Mouse (Mus musculus): Measurements from ENCODE around the gene Mgat3.

Gene Mgat3

DNA sequence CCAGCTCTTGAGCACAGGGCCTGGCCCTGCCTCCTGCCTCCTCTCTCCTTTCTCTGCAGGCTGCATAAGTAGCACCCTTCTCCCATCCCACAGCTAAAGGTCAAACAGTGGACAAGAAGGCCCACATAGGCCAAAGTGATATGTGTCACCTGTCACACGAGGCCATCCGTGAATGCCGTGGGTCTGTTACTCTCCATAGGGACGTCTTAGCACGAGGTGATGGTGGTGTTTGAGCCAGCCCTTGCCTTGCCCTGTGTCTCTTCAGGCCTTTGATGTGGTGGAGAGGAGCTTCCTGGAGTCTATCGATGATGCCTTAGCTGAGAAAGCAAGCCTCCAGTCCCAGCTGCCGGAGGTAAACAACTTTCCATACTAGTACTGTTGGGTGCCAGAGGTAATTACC is 24.0 kb upstream of the Mgat3 start:
- DNase-seq (ENCODE audit: low spot score in 2 of 2) = no peak

DNA sequence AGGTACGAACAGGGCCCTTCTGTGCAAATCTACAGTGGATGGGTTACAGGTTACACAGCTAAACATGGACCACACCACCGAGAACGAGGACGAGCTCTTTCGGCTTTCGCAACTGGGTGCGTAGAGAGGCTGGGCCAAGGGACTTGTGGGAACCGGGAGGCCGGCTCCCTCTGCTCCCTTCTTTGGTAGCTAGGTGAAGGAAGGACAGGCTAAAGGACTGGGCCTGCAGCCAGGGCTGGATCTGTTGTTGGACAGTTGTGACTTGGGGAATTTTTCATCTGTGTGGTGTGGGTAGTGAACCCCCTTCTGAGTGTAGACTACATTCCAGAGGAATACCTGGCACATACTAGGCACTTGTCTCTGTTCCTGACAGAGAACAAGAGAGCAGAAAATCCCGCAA is 20.9 kb upstream of the Mgat3 start:
- no peak for DNase-seq (ENCODE audit: low spot score in 2 of 2)

DNA sequence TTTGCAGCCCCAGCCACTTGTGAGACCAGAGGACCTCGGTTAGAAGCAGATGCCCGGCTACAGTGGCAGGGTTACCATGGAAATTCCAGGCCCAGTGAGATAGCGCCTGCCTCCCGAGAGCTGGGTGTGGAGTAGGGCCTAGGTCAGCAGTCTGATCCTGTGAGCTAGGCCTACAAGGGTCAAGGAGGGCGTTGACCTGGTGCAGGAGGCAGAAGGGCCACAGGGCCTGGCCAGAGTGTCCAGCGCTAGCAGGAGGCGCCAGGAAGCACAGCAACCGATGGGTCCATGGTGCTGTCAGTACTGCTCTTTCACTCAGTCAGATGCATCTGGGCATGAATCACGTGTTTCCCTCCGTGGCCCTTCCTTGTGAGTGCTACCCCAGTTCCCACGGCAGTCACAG is 19.8 kb upstream of the Mgat3 start:
- no peak for DNase-seq (ENCODE audit: low spot score in 2 of 2)

DNA sequence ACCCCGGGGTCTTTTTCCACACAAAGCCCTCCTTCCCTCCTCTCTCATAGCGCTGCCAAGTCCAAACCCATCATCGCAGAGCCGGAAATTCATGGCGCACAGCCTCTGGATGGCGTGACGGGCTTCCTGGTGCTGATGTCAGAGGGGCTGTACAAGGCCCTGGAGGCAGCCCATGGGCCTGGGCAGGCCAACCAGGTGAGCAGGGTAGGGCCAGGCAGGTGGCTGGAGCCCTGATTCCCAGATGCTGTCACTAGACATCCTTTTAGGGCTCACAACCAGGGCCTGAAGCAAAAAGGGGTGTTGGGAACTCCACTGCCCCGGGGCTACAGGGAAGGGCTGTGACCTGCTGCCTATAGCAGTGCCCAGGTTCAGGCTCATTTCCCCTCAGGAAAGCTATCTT is 17.8 kb upstream of the Mgat3 start:
- no peak for DNase-seq (ENCODE audit: low spot score in 2 of 2)

DNA sequence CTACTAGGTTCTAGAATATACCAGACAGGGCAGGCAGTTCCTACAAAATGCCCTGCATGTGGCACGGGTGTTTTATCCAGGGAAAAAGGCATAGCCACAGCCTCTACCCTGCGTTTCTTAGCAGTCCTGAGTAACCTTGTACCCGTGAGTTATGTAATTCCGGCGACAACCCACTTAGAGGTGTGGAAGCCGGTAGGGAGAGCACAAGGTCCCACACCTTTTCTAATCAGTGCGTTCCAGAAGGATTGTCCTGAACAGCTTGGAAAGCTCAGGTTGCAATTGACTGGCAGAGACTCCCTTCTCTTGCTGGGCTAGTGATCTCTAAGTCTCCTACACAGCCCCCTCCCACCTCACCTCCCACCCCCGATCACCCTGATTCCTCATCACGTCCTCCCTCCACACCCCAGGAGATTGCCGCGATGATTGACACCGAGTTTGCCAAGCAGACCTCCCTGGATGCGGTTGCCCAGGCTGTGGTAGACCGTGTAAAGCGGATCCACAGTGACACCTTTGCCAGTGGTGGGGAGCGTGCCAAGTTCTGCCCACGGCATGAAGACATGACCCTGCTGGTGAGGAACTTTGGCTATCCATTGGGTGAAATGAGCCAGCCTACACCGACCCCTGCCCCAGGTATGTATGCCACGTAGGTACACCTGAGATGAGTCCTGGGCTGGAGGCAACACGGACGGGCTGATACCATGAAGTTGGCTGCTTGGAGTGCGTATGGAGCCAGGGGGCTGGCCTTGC is 16.2 kb upstream of the Mgat3 start:
- DNase-seq (ENCODE audit: low spot score in 2 of 2) = no peak

DNA sequence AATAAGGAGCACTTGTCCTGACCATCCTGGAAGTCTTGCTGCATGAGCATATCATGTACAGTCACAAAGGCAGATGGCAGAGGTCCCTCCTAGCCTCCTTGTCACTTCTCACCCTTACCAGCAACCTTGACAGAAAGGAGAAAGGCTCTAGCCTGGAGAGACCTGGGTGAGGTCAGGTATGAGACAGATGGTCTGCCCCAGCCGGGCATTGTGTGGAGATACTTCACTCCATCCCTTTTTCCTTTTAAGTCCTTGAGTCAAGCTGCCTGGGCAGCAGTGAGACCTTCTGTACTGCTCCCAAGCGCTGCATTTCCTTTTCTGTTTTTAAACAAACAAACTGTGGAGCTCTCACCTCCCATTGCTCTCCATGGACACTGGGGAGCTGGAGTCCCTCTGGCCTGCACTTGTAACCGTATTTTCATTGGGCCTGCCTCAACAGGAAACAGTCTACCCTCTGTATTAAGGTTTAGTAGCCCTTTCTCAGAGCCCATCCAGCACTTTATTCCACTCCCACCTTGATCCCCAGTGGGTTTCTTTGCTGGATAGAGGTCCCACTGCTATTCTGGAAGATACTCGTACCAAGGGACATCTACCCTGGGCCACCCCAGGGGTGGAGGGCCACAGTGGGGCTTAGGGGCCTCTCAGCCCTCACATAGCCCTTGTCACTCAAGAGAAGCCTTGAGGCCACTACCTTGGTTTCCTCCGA is 15.4 kb upstream of the Mgat3 start:
- DNase-seq (ENCODE audit: low spot score in 2 of 2) = no peak

DNA sequence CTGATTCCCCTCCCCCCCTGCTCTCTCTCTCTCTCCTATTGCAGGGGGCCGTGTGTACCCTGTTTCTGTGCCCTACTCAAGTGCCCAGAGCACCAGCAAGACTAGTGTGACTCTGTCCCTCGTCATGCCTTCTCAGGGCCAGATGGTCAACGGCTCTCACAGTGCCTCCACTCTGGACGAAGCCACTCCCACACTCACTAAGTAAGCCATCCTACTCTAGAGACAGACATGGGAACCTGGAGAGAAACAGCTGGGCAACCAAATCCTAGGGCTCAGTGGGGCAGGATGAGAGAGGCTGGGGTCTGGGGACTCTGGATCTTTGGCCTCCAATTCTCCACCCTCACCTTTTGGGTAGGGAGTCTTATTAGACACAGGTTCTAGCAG is 14.8 kb upstream of the Mgat3 start:
- no peak for DNase-seq (ENCODE audit: low spot score in 2 of 2)

DNA sequence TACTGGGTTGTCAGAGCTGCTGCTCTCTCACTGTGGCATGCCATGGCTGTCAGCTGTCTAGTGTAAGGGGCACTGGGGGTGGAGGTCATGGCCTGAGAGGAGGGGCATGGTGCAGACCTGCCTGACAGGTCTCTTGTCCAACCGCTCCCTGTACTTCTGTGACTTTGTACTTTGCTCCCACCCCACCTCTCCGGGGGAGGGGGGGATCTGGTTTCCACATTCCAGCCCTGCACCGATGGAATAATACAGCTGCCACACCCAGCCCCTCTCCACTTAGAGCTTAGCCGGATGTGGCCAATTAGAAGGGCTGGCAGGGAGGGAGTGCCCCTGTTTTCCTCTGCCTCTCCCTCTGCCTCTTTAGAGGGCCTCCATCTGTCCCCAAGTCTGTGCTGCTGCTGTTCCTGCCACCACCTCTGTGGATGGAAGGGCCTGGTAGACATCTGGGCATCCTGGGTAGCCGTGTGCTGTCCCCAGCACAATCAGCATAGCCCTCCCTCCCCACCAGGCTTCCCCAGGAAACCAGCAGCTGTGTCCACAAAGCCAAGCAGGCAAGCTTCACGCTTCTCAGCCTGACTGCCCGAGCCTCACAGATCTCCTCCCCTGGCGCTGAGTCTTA is 14.1 kb upstream of the Mgat3 start:
- no peak for DNase-seq (ENCODE audit: low spot score in 2 of 2)

DNA sequence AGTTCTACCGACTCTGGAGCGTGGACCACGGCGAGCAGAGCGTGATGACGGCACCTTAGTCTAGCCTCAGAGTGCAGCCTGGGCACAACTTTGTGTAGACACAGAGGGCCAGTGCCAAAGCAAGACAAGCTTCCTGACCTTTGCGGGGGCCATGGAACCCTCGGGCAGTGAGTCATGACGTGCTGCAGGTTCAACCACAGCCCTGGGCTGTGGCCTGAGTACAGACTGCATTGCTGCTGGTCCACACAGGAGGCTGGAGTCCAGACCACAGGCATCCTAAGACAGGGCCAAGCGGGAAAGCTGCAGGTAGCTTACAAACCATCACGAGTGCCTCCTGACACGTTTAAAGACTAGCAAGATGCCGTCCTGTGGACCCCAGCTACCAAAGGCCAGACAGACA is 13.3 kb upstream of the Mgat3 start:
- no peak for DNase-seq (ENCODE audit: low spot score in 2 of 2)

DNA sequence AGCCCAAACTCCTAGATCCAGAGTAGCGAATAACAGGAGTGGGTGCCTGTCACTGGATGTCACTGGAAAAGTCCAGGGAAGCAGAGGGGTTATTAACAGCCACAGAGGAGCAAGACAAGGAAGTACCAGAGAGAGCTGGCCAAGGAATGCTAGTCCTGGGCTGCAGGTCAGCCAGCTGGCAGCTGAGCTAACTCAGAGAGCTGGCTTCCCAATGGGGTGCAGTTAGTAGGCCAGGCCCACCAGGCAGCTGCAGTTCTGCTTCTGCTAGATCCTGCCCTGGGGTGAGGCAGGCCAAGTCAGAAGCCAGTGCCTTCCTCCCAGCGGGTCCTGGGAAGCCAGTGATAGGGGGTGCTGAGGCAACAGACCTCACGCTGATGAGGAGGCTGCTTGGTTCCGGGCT is 12.8 kb upstream of the Mgat3 start:
- DNase-seq (ENCODE audit: low spot score in 2 of 2) = no peak

DNA sequence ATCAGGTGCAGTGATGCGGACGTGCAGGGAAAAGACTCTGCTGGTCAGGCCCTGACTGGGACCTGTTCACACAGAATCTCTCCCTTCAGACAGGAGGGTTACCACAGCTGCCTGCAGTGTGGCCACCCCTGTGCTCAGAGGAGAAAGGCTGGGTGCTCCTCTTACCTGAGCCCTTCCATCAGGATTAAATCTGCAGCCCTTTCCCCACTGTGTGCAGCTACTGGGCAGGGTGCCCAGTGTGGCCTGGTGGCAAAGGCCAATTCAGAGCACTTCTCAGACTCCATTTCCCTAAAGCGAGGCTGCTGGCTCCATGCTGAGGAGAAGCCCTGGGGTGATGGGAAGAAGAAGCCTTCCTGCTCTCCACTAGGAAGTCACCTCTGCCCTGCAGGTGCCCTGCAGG is 12.3 kb upstream of the Mgat3 start:
- no peak for DNase-seq (ENCODE audit: low spot score in 2 of 2)

DNA sequence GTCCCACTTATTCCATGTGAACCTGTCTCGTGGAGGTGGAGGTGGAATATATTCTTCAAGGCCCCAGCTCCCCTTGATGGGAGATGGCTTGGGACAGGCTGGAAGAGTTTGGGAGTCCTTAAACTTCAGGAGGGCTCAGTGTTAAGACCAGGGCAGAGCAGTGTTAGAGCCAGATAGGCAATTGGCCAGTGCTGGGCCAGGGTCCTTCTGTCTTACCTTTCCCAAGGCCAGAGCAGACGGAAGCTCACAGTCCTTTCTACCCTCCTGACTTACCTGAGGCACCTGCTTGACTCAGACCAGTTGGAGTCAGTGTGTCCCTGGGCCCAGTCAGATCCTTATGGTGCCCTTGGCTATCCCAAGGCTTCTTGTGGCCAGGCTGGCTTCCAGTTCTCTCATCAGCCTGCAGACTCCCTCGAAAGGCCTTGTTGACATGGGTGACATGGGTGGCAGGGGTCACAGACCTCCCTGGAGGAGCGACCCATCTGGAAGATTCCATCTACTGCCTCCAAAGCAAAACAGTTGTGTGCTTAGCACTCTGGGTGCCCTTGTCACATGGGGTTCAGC is 11.0 kb upstream of the Mgat3 start:
- peak in 1 of 2 experiments; percentile 53 for DNase-seq (ENCODE audit: low spot score in 2 of 2)

DNA sequence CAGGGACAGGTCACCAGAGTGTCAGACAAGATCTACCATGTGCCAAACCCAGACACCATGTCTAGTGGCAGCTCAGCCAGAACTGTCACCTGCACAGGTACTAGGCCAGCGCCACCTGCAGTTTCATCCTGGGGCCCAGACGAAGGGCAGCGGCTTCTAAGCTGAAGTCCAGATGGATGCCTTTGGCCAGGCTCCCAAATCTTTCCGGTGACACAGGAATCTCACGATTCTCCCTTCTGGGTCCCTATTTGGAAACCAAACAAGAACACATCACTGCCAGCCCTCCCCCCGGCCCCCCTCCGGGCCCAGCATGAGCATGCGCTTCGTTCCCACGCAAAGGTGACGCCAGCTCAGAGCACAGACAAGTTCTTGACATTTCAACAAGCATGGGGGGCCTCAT is 10.2 kb upstream of the Mgat3 start:
- DNase-seq (ENCODE audit: low spot score in 2 of 2) = no peak

DNA sequence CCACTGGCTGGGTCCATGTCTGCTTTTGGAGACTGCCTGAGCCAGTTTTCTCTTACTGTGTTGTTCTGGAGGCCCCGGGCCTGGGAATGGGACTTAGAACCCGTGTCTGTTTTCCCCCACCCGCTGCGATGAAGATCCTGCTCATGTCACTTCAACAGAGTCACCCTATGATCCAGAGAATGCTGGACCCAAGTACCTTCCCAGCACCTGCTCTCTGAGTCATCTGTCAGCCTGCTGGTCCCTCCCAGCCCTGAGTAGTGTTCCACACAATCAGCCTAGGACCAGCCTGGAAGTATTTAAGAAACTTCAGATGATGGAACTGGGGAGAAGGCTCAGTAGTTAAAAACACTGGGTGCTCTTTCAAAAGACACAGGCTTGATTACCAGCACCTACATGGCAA is 9.8 kb upstream of the Mgat3 start:
- no peak for DNase-seq (ENCODE audit: low spot score in 2 of 2)

DNA sequence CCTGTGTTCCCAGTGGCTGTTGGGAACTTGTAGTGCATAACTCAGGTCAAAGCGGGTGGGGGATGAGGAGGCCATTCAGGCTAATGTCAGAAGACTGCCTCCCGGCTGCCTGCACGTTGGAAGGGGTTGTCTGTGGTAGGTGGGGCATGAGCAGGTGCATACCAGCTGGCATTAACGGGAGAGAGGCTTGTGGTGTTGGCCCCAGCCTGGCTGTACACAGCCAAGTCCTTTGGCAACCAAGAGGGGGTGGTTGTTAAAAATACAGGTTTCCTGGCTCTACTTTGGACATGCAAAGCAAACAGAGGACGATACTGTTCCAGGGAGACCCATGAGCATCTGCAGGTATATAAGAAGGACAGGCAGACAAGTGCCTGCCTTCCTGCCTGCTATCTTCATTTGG is 8.1 kb upstream of the Mgat3 start:
- no peak for DNase-seq (ENCODE audit: low spot score in 2 of 2)

DNA sequence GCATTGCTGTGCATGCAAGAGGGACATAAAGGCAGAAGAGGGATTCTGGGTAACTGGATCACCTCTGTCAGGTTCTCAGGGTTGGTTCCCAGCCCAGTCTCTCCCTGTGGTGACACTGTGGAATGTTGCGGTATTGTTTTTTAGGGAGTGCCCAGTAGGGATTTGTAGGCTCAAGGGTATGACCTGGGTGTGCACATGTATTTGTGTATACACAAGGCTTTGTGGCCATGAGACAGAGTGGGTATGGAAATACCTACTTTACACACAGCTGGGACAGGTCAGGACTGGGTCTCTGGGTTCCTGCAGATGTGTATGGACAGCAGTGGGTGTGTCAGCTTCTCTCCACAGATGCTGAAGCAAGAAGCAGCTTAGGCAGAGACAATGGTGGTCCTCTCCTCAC is 4.0 kb upstream of the Mgat3 start:
- DNase-seq (ENCODE audit: low spot score in 2 of 2) = no peak

DNA sequence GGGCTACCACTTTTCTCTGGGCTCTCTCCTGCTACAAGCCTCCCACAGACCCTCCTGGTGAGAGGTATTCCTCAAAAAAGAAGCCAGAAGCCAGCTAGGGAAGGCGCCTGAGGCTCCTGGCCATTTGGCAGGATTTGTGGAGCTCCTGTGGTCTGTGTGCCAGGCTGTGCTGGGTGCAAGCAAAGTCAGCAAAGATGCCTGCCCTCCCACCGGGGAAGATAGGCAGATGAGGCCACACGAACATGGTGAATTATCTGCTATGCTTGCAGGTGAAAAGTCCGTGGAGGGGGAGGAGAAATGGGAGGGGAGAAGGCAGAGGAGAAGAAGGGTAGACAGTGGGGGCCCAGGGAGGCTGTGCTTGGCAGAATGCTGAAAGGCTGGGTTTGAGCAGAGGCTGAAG is 3.2 kb upstream of the Mgat3 start:
- DNase-seq (ENCODE audit: low spot score in 2 of 2) = no peak

DNA sequence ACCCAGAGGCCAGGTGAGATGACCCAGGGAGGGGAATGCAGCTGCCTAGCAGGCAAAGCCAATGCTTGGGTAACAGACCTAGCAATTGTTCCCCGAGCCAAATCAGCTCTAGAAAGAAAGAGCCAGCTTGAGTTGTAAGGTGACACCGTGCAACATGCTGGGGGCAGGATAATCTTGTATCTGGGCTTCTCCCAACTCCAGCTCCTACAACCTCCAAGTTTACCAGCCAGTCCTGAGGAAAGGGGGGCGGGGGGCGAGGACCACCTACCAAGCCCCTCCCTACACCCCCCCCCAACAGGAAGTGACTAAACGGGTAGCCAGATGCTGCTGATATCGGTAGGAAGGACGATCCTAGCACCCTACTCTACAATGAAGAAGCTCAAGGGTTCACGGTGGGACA is 2.2 kb upstream of the Mgat3 start:
- no peak for DNase-seq (ENCODE audit: low spot score in 2 of 2)

DNA sequence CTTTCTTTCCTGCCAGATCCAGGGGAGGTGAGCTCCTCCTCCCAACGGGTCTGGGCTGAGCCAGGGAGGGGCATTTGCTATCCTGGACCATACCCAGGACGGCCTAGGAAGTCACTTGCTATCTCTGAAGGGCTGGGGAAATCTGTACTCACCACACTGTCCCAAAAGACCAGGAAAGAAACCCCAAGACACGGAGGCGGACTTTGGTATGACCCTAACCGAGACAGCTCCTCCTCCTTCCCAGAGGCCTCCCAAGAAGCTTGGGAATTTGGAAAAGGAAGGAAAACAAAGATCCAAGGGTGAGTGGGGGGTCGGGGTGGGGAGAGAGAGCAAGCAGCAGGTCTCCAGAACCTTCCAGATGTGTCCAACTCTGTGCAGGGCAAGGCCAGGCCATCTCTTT is 1.7 kb upstream of the Mgat3 start:
- DNase-seq (ENCODE audit: low spot score in 2 of 2) = no peak

DNA sequence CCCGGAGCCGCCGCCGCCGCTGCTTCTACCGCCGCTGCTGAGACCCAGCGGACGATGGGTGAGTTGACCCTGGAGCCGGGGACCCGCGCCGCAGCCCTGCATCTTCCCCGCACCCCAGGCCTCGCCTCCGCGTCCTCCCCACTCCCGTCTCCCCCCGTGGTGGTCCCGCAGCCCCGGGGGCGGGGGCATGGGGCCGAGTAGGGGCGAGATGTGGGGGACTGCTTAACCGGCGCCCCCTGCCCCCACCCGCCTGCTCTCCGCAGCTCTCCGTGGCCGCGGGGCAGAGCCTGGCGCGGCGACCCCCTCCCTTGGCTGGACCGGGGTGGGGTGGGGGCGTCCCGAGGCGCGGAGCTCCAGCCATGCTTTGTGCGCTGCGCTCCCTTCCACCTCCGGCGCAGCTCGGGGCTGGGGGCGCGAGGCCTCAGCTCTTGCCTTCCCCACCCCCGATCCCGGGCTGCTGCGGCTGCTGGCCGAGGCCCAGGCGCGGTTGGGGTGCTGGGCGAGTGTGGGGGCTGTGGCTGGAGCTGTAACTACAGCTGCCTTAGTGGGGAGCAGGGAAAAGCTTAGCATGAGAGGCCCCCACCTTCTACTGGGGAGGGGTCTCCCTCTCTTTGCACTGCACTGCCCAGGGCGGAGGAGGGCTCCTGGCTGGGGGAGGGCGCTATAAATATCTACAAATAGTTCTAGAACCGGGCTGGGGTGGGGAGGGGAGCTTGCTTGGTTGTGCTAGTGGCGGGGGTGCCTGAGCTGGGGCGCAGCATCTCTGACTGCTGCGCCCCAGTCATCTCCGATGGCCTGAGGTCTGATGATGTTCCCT is 468 bp downstream of the Mgat3 start:
- no peak for DNase-seq (ENCODE audit: low spot score in 2 of 2)

DNA sequence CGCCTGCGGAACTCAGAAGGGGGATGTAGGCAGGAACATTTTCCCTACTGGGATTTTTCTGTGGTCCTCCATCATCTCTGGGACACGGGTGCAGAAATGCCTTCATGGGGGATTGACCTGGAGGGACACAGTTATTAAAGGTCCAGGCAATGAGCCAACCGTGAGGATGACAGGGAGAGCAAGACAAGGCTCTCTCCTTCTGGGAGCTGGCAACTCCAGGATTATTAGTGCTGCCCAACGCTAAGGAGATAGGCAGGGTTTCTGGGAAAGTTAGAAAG is 1.0 kb downstream of the Mgat3 start:
- DNase-seq (ENCODE audit: low spot score in 2 of 2) = no peak

DNA sequence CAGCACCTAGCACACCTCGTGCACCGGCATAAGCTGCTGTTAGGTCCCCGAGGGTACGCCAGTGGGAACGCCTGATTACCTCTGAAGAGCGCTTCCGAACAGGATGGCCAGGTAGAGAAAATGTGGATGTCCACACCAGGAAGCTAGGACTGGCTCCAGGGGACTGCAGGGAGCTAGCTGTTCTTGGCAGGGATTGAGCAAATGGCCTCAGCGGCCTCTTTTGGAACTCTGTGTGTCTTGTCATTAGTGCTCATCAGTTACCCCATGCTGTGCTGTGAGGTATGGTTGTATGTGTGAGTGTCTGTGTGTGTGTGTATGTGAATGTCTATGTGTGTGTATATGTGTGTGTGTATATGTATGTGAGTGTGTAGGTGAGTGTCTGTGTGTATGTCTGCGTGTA is 1.8 kb downstream of the Mgat3 start:
- no peak for DNase-seq (ENCODE audit: low spot score in 2 of 2)
